Mouse (Mus musculus): ENCODE measurements around the gene Dnajb1.
"Not testable (repeated sequence)": the region's sequence is repeated elsewhere in the genome, so short reads cannot be mapped to it uniquely, and the experiment has no call there.

Dnajb1 gene

DNA sequence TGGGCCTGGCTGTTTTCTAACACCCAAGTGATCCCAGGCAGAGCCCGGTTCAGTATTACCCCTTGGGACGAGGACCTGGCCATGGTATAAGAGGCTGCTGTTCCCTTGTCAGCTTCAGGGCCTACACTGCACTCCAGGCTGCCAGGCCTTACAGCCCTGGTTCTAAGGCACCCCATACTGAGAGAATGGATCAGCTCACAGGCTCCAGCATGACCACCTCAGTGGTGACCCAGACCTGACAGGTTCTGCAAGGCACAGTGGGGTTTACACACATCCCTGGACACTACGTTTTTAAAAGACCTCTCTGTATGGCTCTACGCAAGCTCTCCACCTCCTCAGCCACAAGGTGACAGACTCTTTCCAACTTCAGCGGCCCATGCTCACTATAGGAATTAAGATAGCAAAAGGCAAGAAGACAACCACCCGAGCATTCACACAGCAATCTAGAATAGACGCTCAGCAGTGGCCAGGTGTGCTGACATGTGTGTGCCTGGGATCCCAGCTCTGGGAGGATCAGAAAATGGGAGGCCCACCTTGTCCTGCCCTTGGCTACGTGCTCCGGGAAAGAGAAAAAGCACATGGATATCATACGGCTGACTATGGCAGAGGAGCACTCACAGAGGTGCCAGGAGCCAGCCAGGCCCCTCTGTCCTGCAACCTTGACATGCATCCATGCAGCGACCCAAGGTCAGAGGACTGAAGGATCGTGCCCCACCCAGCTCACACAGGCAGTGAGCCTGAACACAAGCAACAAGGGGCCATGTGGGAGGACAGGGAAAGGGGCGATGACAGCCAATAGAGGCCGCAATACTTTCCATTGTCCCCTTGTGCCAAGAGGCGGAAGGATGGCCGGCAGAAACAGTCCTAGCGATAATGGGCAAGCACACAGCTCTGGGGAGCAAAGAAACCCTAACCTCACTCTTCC is 29.6 kb upstream of the Dnajb1 start:
- DNase-seq = peak in 1 of 2 experiments; percentile 4

DNA sequence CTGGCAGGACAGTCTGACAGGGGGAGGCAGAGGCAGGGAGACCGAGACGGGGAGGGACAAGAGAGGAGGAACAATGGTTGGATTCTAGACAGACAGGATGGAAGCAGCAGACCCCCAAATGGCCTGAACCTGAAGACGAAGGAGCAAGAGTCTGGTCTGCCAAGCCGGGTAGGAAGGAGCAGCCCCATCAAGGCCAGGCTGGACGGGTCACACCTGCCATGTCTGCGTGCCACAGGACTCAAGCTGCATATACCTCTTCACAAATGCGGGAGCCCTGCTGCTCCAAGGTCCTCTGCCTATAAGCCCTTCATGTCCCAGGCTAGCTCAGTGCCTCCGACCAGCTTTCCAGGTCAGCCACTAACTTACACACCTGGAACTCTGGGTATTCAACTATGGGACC is 28.3 kb upstream of the Dnajb1 start:
- DNase-seq = no peak

DNA sequence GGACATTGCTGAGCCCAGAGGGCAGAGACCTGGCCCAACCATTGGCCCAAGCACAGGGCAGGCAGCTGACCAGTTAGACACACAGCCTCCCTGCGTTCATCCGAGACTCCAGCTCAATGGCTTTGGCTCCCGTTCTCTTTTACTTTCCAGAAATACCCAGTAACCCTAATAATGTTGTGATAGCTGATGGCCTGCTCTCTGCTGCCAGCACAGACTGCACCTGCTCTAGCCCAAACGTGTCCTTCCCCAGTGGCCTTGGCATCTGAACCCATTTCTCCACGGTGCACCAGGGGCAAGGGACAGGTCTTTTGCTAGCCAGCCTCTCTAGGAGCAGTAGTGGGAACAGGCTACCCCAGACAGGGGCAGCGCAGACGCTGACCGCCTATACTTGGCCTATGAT is 27.2 kb upstream of the Dnajb1 start:
- no peak for DNase-seq

DNA sequence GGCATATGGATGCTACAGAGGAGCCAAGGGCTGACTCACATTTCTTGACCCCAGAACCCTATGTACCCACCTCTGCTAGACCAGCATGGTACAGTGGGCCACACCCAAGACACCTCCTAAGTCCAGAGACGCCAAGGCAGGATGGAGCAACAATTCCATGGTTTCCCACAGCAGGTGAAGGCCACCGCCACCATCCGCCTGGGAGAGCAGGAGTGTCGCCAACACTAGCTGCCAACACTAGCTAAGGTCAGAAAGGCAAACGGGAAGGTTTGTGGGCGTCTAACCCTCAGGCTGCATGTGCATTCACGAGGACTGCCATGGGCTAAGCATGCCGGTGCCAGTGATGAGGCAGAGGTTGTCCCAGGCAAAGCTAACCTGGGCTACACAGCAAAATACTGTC is 25.8 kb upstream of the Dnajb1 start:
- no peak for DNase-seq

DNA sequence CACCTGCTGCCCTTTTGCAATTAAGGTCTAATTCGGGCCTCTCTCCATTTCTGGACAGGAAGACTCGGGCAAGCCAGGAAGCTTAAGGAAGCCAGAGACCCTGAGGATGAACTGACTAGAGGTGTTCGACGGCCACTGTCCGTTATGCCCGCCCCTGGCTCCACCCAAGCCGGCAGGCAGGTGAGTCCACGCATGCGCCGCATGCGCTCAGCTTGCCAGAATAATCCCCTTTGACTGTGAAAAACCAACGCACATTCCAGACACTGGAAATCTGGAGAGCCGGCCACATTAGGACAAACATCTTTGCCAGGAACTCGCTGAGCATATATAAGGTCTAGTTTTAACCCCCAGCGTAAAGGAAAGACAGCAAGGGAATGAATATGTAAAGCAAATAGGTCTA is 24.8 kb upstream of the Dnajb1 start:
- no peak for DNase-seq

DNA sequence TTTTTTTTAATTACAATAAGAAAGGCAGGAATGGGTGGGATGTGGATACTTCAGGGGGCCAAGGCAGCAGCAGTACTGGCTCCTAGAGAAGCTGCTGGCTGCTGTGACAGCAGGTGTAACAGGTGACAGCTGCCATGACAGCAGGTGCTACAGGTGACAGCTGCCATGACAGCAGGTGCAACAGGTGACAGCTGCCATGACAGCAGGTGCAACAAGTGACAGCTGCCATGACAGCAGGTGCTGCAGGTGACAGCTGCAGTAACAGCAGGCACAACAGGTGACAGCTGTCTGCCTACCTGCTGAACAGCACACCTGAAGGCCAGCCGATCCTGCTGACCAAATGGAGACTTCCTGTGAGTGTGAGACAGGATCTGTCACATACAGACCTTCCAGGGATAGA is 23.2 kb upstream of the Dnajb1 start:
- no peak for DNase-seq

DNA sequence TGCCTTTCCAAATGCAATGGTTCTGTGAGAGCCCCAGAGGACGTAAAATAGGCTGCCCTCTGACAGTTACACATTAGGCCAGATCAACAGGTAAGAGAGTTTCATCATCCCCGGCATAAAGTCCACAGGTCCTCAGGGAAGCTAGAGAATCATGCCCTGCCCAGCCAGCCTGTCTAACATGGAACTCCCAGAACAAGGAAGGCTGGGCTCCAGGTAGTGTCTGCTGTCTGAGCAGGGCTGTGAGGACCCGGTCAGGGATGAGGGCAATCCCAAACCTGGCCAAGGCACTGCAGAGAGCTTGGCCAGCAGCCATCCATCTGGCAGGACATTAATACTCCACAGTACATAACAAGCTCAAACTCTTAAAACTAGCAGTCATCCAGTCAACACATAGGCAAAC is 22.7 kb upstream of the Dnajb1 start:
- DNase-seq = no peak

DNA sequence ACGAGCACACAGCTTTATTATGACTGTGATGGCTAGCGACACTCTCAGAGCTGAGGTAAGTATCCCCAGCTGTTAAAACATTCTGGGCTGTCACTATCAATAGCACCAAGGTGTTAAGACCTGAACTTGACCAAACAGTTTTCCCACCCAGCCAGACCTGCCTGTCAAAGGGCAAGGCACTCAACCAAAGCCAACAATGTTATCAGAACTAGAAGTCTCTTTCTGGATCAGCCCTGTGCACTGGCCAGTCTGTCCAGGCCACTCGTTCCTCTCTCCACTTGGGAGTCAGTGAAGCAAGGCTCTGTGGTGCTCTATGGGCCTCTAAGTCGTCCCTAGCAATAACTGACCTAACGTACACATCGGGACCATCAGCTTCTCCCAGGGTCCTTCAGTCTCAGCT is 20.3 kb upstream of the Dnajb1 start:
- DNase-seq = no peak

DNA sequence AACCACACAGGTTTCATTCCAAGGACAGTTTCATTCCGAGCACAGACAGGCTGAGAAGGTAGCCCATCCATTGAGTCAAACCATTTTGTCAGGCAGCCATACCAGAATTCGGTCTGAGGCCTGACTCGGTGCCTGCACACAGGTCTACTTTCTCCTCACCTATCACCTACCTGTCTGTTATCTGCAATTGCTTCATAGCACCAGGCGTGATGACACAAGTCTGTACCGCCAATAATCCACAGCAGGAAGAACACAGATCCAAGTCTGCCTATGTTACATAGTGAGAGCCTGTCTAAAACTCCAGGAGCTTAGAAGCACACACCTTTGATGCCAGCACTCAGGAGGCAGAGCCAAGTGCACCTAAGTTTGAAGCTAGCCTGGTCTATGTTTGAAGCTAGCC is 19.1 kb upstream of the Dnajb1 start:
- DNase-seq = no peak

DNA sequence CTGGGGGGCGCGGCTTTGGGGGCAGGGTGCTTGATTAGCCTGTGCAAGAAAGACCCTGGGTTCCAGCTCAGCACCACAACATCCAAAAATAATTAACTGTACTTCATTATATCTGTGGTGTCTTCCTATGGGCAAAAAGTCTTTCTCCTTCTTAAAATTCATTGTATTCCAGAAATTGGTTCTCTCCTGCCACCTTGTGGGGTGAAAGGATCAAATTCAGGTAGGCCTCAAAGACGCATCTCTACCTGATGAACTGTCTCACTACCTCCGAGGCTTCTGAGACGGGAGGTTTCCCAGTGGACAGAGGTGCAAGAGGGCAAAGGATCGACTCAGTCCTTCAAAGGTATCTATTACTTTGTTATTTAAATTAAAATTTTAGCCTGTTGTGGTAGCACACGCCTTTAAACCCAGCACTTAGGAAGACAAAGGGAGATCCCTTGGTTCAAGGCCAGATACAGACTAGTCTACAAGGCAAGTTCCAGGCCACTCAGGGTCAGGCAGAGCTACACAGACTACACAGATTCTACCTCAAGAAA is 17.4 kb upstream of the Dnajb1 start:
- DNase-seq = no peak

DNA sequence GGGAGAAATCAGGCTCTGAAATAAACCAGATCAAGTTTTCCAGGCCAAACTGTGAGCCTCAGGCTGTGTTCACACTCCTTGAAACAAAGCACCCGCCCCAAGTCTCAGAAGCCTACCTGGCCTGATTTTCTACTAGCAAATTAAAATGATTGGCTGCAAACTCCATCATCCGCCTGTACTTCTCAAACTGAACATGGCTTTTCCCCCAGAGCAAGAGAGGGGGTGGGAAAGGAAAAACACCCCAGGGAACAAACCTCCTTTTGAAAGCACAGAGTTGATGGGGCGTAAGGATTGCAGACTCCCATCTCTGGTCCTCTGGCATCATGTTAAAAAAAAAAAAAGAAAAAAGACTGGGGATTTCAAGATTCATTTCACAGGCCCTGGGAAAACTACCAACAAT is 15.3 kb upstream of the Dnajb1 start:
- no peak for DNase-seq

DNA sequence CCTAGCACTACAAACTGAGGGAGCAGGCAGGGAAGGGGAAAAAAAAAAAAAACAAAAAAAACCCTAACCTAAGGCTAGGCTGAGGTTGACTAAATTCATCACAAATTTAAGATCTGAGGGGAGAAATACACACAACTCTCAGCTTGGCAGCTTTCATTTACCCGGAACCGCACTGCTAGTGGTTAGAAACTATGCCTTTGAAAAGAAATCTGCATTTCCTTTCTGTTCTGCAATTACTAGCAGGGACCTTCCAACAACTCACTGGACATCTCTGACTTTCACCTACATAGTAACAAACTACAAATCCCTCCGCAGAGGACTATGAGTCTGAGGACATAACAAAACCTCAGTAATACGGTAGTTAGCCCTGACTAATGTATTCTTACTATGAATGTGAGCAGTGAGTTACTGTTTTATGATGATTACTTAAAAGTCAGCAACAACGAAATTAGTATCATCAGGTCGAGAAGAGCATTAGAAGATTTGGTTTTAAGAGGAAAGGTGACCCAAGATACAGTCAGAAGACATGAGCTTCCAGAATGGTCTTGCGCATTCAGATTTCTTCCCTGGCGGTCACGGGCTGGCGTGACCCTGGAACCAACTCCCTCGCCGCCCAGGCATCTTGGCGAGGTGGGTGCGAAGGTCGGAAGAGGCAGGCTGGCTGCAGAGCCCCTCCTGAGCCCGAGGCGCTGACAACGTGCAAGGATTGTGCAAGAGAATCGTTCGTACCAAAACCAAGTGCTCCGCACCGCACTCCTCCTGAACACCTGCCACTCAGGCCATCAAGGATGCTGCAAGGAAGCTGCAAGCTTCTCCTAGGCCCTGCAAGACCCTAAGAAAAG is 14.4 kb upstream of the Dnajb1 start:
- DNase-seq = no peak

DNA sequence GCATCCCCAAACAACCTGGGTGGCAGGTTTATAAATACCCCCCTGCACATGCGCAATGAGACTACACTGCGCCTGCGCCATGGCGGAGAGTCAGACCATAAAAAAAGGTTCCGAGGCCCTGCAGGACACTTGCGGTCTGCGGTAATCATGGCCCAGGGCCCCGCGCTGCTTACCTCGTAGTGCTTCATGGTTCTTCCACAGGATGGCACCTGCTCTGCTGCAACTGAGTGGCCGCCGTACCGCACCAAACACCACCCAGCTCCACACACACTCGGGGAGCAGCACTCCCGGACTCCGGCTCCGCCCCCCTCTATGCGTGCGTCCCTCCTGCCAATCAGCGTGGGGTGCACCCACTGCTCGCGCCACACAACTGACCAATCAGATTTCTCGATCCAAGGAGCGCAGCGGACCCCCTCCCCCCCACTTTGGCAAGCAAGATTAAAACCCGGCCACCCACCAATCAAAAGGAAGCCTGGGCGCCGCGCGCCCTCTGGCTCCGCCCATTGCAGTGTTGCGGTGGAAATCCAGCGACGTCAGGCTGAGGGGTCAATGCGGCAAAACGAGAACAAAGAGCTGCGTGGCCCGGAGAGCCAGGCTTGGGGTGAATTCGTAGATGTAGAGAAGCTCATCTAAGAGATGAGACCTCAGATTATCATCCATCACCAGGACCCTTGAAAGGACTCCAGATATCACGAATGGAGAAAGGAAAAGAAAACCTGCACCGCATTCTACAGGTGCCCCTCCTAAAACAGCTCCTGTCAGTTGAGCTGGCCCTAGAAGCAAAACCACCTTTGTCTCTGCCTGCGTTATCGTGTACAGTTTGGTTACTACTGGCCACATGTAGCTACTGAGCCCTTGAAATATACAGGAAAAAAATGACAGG is 13.6 kb upstream of the Dnajb1 start:
- DNase-seq = peak; percentile 97 to 98

DNA sequence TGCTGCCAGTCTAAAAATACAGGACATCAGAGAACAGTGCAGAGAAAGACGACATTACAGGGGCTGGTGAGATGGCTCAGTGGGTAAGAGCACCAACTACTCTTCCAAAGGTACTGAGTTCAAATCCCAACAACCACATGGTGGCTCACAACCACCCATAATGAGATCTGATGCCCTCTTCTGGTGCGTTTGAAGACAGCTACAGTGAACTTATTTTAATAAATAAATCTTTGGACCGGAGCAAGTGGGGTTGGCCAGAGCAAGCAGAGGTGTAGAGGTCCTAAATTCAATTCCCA is 13.0 kb upstream of the Dnajb1 start:
- DNase-seq = not testable (repeated sequence)

DNA sequence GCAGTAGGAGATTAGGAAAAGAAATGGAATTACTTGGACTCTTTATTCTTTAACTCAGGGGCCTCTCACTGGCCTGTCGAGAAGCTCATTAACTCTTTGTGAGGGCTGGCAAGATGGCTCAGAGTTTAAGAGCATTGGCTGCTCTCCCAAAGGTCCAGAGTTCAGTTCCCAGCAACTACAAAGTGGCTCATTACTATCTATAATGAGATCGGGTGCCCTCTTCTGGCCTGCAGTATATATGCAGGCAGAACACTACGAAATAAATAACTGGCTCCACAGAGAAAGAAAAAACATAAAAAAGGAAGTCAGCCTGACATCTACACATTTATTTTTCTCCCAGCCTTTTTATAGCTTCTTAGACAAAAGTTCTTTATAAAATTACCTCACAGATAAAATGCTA is 11.6 kb upstream of the Dnajb1 start:
- no peak for DNase-seq

DNA sequence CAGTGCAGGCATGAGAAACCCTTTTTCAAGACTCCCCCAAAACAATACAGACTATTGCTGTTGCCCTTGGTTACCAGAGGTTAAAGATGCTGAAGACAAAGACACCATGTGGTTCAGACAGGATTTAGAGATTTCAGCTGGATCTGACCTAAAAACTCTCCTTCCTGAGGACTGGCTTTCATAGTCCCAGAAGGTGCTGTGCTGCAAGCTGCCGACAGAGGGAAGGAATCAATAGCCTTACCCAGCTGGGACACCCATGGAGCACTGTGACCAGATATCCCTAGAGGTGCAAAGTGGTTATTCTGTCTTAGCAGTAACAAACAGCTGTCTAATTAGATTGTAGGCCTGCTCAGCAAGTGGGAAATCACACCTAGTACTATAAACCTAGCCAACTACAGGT is 9.8 kb upstream of the Dnajb1 start:
- no peak for DNase-seq

DNA sequence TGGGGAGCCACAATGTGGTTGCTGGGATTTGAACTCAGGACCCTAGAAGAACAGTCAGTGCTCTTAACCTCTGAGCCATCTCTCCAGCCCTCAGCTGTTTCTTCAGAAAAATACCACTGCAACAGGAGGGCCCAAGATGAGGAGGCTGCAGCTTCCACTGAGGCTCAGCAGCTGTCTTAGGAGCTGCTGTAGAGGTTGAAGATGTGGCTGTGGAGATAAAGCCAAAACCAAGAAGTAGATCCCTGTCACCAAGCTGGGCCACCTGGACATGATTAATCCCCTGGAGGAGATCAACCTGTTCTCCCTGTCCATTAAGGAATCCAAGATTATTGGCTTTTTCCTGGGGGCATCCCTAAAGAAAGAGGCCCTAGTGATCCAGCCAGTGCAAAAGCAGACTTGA is 8.2 kb upstream of the Dnajb1 start:
- DNase-seq = no peak

DNA sequence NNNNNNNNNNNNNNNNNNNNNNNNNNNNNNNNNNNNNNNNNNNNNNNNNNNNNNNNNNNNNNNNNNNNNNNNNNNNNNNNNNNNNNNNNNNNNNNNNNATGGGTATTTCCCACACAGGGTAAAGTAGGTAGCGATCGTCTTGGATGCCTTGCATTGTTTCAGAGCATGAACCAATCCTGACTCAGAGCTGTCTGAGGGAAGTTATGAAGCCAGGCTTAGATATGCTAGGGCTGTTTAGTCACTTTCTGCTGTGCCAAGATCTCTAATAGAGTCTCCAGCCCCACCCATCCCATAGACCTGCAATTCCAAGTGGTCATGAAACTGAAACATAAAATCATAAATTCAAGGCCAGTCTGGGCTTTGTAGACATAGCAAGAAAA is 5.4 kb upstream of the Dnajb1 start:
- DNase-seq = no peak

DNA sequence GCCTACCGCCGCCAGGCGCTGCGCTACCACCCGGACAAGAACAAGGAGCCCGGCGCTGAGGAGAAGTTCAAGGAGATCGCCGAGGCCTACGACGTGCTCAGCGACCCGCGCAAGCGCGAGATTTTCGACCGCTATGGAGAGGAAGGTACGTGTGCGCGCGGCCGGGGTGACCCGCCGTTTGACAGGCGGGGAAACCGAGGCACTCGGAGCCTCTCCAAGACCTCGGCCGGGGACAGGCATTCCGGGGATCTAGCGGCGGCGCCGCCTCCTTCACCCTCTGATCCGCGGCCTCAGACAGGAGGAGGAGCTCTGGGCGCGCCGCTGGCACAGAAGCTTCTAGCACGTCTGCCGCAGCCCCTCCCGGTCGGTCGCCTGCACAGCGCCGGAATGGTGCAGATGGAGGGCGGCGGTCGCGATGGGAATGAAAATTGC is 421 bp downstream of the Dnajb1 start:
- DNase-seq = peak; percentile 88 to 91

DNA sequence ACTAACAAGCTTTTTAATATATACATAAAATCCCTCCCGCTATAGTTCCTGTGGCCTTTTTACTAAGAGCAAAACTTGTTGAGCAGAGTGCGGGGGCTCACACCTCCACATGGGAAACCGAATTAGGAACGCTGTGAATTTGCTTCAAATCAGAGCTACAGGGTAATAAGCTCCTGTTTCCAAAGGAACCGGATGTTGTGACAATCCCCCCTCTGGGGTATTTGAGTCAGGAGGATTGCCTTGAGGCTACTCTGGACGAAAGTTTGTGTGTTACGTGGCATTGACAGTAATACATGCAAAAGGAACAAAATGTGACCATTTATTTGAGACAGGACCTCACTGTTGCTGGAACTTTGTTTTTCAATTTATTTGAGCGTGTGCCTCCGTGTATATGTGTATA is 1.1 kb downstream of the Dnajb1 start:
- DNase-seq = no peak

DNA sequence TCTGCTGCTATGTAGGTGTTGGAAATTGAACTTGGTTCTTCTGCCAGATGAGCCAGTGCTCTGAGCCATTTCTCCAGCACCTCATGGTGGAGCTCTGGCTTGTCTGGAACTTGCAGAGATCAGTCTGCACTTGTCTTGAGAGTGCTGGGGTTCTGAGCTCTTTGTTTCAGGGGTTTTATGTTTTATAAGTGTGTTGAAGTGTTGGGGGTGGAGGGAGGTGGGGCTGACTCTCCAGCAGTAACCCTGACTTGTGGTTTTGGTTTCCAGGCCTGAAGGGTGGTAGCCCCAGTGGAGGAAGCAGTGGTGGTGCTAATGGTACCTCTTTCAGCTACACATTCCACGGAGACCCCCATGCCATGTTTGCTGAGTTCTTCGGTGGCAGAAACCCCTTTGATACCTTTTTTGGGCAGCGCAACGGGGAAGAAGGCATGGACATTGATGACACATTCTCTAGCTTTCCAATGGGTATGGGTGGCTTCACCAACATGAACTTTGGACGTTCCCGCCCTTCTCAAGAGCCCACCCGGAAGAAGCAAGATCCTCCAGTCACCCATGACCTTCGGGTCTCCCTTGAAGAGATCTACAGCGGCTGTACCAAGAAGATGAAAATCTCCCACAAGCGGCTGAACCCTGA is 1.7 kb downstream of the Dnajb1 start:
- DNase-seq = no peak

DNA sequence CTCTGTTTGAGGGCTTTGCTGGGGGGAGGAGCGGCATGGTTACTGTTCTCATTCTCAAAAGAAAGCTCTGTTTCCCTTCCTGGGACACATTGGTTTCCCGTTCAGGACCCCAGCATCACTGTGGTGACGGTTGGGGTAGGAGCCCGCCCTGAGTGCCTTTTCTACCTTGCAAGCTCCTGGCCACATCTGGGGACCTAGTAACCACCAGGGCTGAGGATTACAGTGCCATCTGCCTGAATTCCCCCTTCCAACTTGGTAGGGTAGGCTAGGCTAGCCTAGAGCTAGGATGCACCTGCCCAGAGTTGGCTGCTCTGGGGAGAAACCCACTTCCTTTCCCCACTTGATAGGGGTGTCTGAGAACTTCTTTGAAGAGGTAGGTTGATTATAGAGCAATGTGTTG is 3.9 kb downstream of the Dnajb1 start:
- peak in 1 of 2 experiments; percentile 13 for DNase-seq

DNA sequence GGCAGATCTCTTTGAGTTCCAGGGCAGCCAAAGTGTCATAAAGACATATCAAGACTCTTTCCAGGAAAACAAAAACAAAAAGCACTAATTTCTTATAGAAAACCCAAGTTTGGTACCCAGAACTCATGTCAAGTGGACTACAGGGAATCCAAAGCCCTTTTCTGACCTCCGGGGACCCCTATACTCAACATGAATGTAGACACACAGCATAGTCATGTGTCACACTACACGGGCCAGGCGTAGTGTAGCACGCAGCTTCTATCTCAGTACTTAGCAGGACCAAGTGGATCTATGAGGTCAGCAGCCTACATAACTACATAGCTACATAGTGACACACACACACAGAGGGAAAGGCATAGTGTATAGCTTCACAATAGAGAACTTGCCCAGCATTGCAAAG is 5.7 kb downstream of the Dnajb1 start:
- DNase-seq = peak in 1 of 2 experiments; percentile 8
